Comparison of ENCODE assay signal across 16 mouse cellular contexts in the genomic region with DNA sequence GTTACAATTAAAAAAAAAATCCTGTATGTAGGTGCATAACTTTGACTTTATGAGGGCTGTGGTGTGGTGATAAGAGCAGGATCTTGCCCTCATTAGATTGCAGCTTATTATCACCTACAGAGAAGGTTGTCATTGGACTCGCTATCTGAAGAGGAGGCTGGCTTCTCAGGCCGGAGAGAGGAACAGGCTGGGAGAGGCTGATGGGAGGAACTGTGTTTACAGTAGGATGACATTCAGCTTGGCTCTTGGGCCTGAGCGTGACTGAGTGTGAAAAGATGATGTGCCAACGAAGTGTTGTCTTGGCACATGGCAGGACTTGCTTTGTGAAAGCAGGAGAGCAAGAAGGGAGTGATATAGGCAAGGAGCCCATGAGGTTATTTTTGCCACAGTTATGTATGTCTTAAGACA.
DNase-seq lines count a peak whose midpoint lies in the region; ATAC-seq lines count a peak whose summit lies in the region.
"Had no signal": no experiment of that assay in that cellular context is flagged by ENCODE, and none has a peak within 500 bp of the region (broad histone marks: within the 10 kb centered on the region; RNA-seq: fewer than 3 reads in every experiment).

No protein-coding gene starts in this region.

- no peaks in the 10 kb centered on the region for H3K27me3 ChIP-seq in heart, embryonic 11.5 days (ENCODE audit: control insufficient read depth, insufficient read depth, low read length)
- H3K27me3 ChIP-seq in hindbrain, embryonic 16.5 days (replicated peaks; ENCODE audit: control insufficient read depth, insufficient read depth, low read length), result no peaks in the 10 kb centered on the region

- peak overlapping the region; percentile 46; the same call in 1 of the 2 replicates for H3K27ac ChIP-seq in heart, embryonic 11.5 days (ENCODE audit: low read depth, low read length)
- no peak overlapping the region for H3K27ac ChIP-seq in hindbrain, embryonic 16.5 days (ENCODE audit: low read depth, low read length)
- H3K27ac ChIP-seq: embryonic facial prominence, embryonic 10.5 days; hindbrain, embryonic 10.5 days; layer of hippocampus, adult 2 months had no signal

- H3K36me3 ChIP-seq in heart, embryonic 11.5 days (ENCODE audit: control insufficient read depth, insufficient read depth, low read length), result no peaks in the 10 kb centered on the region
- H3K36me3 ChIP-seq in hindbrain, embryonic 16.5 days (ENCODE audit: control insufficient read depth, insufficient read depth, low read length), result no peaks in the 10 kb centered on the region
- H3K36me3 ChIP-seq: embryonic facial prominence, embryonic 10.5 days; G1E; hindbrain, embryonic 10.5 days had no signal

- WGBS in heart, embryonic 11.5 days (ENCODE audit: insufficient replicate concordance), result 15% methylated on average over 4 of the region's 4 CpGs
- WGBS in hindbrain, embryonic 16.5 days, result 73% methylated on average over 4 of the region's 4 CpGs

- peaks cover 15% of the 10 kb centered on the region for H3K4me1 ChIP-seq in heart, embryonic 11.5 days (ENCODE audit: control insufficient read depth, insufficient read depth, low read length)
- H3K4me1 ChIP-seq in hindbrain, embryonic 16.5 days (ENCODE audit: control insufficient read depth, insufficient read depth, low read depth, low read length), result no peaks in the 10 kb centered on the region
- H3K4me1 ChIP-seq: hindbrain, embryonic 10.5 days had no signal

- no peak for DNase-seq in heart, postnatal 36 days
- peak; percentile 39 for DNase-seq in urinary bladder, postnatal 14 days (ENCODE audit: low spot score)
- no peak for DNase-seq in urinary bladder, postnatal 10 days (ENCODE audit: low spot score)
- peak; percentile 55 for DNase-seq in lung, postnatal 10 days
- DNase-seq in cerebellum, postnatal 14 days, result no peak
- no peak for DNase-seq in thymus, postnatal 36 days
- DNase-seq: cerebellum, adult 2 months; kidney, adult 2 months; midbrain, embryonic 14.5 days; right cerebral cortex, postnatal 4 days had no signal

- peak overlapping the region; percentile 32 for H3K4me2 ChIP-seq in heart, embryonic 11.5 days
- no peak overlapping the region for H3K4me2 ChIP-seq in hindbrain, embryonic 16.5 days (ENCODE audit: low read length)

- H3K9me3 ChIP-seq in heart, embryonic 11.5 days (replicated peaks; ENCODE audit: control insufficient read depth, low read length), result no peaks in the 10 kb centered on the region
- no peaks in the 10 kb centered on the region for H3K9me3 ChIP-seq in hindbrain, embryonic 16.5 days (ENCODE audit: control insufficient read depth, low read length)
- H3K9me3 ChIP-seq: embryonic facial prominence, embryonic 10.5 days; hindbrain, embryonic 10.5 days had no signal

- no peak for ATAC-seq in heart, embryonic 11.5 days (replicated peaks; ENCODE audit: insufficient number of reproducible peaks, low FRiP score, low TSS enrichment)
- ATAC-seq in hindbrain, embryonic 16.5 days, result no peak

- intact Hi-C loops in heart, postnatal 36 days (cut with DNase I), result no loop called here

- H3K9ac ChIP-seq in heart, embryonic 11.5 days (ENCODE audit: low read depth, low read length), result peak overlapping the region; percentile 22; the same call in 1 of the 2 replicates
- no peak overlapping the region for H3K9ac ChIP-seq in hindbrain, embryonic 16.5 days (ENCODE audit: low read depth, low read length)

- H3K4me3 ChIP-seq in heart, embryonic 11.5 days (ENCODE audit: low read depth, low read length), result no peak overlapping the region
- H3K4me3 ChIP-seq in hindbrain, embryonic 16.5 days (ENCODE audit: low read length), result no peak overlapping the region
- H3K4me3 ChIP-seq: embryonic facial prominence, embryonic 10.5 days; hindbrain, embryonic 10.5 days; layer of hippocampus, adult 2 months had no signal

Comparison
In these comparisons a context has a peak if more than half of its experiments do, and no peak if none do; other contexts are left out.
1. DNase-seq: peak in urinary bladder, postnatal 14 days (single experiment) and lung, postnatal 10 days (single experiment); none in heart, postnatal 36 days (0 of 2), urinary bladder, postnatal 10 days (single experiment), cerebellum, postnatal 14 days (0 of 2) and thymus, postnatal 36 days (0 of 2).